19 mouse cellular contexts compared by ENCODE assay signal in genomic region chr4:100661154-100661553, GRCm38 (mm10).
A peak's percentile ranks its signal among the peaks of the same experiment; 100 is the strongest.
DNase-seq lines count a peak whose midpoint lies in the region; ATAC-seq lines count a peak whose summit lies in the region.
"Had no signal": no experiment of that assay in that cellular context is flagged by ENCODE, and none has a peak within 500 bp of the region (broad histone marks: within the 10 kb centered on the region; RNA-seq: fewer than 3 reads in every experiment).

No protein-coding gene starts in this region.

- no peak for ATAC-seq in embryonic facial prominence, embryonic 11.5 days (replicated peaks; ENCODE audit: insufficient number of reproducible peaks, low FRiP score, low TSS enrichment, low read depth)
- no peak for ATAC-seq in inflammation-experienced regulatory T-cells, adult 6 months
- ATAC-seq: midbrain, embryonic 15.5 days had no signal

- no peak overlapping the region for H3K9ac ChIP-seq in embryonic facial prominence, embryonic 11.5 days (replicated peaks; ENCODE audit: low read length)
- H3K9ac ChIP-seq: hindbrain, embryonic 15.5 days; liver, embryonic 13.5 days; midbrain, embryonic 15.5 days; neural tube, embryonic 13.5 days had no signal

- H3K27ac ChIP-seq in embryonic facial prominence, embryonic 11.5 days (replicated peaks; ENCODE audit: low read depth, low read length), result no peak overlapping the region
- H3K27ac ChIP-seq in embryonic facial prominence, embryonic 10.5 days (replicated peaks), result no peak overlapping the region
- H3K27ac ChIP-seq: hindbrain, embryonic 15.5 days; kidney, postnatal 0 days; liver, embryonic 13.5 days; midbrain, embryonic 15.5 days; neural tube, embryonic 13.5 days had no signal

- intact Hi-C loops in heart, postnatal 14 days (cut with DNase I), result no loop called here

- no peak overlapping the region for H3K4me2 ChIP-seq in embryonic facial prominence, embryonic 11.5 days (ENCODE audit: low read depth, low read length)
- H3K4me2 ChIP-seq: hindbrain, embryonic 15.5 days; liver, embryonic 13.5 days; midbrain, embryonic 15.5 days; neural tube, embryonic 13.5 days had no signal

- no peaks in the 10 kb centered on the region for H3K27me3 ChIP-seq in embryonic facial prominence, embryonic 11.5 days (ENCODE audit: control insufficient read depth, insufficient read depth, low read length)
- H3K27me3 ChIP-seq in embryonic facial prominence, embryonic 10.5 days (replicated peaks; ENCODE audit: low read depth, poor library complexity, severe bottlenecking), result no peaks in the 10 kb centered on the region
- H3K27me3 ChIP-seq: hindbrain, embryonic 15.5 days; liver, embryonic 13.5 days; midbrain, embryonic 15.5 days; neural tube, embryonic 13.5 days had no signal

- no peak overlapping the region for H3K4me3 ChIP-seq in embryonic facial prominence, embryonic 11.5 days (ENCODE audit: low read depth, low read length)
- H3K4me3 ChIP-seq in embryonic facial prominence, embryonic 10.5 days, result no peak overlapping the region
- H3K4me3 ChIP-seq: hindbrain, embryonic 15.5 days; liver, embryonic 13.5 days; midbrain, embryonic 15.5 days; neural tube, embryonic 13.5 days had no signal

- H3K36me3 ChIP-seq in embryonic facial prominence, embryonic 11.5 days (replicated peaks; ENCODE audit: control insufficient read depth, insufficient read depth, low read depth, low read length), result no peaks in the 10 kb centered on the region
- H3K36me3 ChIP-seq in embryonic facial prominence, embryonic 10.5 days (replicated peaks), result no peaks in the 10 kb centered on the region
- H3K36me3 ChIP-seq: hindbrain, embryonic 15.5 days; liver, embryonic 13.5 days; midbrain, embryonic 15.5 days; neural tube, embryonic 13.5 days had no signal

- H3K4me1 ChIP-seq in embryonic facial prominence, embryonic 11.5 days (ENCODE audit: control insufficient read depth, insufficient read depth, low read length), result no peaks in the 10 kb centered on the region
- H3K4me1 ChIP-seq in embryonic facial prominence, embryonic 10.5 days, result peaks cover 17% of the 10 kb centered on the region
- H3K4me1 ChIP-seq: liver, embryonic 13.5 days had no signal

- DNase-seq in embryonic facial prominence, embryonic 11.5 days (ENCODE audit: low spot score), result peak; percentile 9
- DNase-seq in embryonic facial prominence, embryonic 10.5 days (ENCODE audit: low spot score), result no peak
- peak; percentile 10 for DNase-seq in right cerebral cortex, adult 18-20 months
- no peak for DNase-seq in right cerebral cortex, postnatal 25 days
- peak; percentile 4 to 25 for DNase-seq in heart, postnatal 14 days
- DNase-seq in right cerebral cortex, postnatal 4 days, result peak; percentile 5
- no peak for DNase-seq in gastrocnemius, adult 8-10 months (ENCODE audit: low spot score in 2 of 2)
- DNase-seq: adrenal gland, postnatal 25 days; cerebellum, adult 11 months; embryo, embryonic 11 days; gastrocnemius, postnatal 36 days; liver, embryonic 13.5 days; lung, postnatal 4 days; retina, postnatal 1 day had no signal

- H3K9me3 ChIP-seq in embryonic facial prominence, embryonic 11.5 days (replicated peaks; ENCODE audit: control insufficient read depth, low read length), result no peaks in the 10 kb centered on the region
- H3K9me3 ChIP-seq in embryonic facial prominence, embryonic 10.5 days, result no peaks in the 10 kb centered on the region
- H3K9me3 ChIP-seq: hindbrain, embryonic 15.5 days; liver, embryonic 13.5 days; midbrain, embryonic 15.5 days; neural tube, embryonic 13.5 days had no signal

- 68% methylated on average over 1 of the region's 1 CpGs for WGBS in embryonic facial prominence, embryonic 11.5 days
- 76% methylated on average over 1 of the region's 1 CpGs for WGBS in embryonic facial prominence, embryonic 10.5 days

Comparison
In these comparisons a context has a peak if more than half of its experiments do, and no peak if none do; other contexts are left out.
1. DNase-seq: peak in embryonic facial prominence, embryonic 11.5 days (single experiment), right cerebral cortex, adult 18-20 months (single experiment), heart, postnatal 14 days (2 of 2) and right cerebral cortex, postnatal 4 days (single experiment); none in embryonic facial prominence, embryonic 10.5 days (single experiment), right cerebral cortex, postnatal 25 days (single experiment) and gastrocnemius, adult 8-10 months (0 of 2).